In genomic region chrX:170674229-170674771, GRCm38 (mm10) we compare ENCODE assay signal across 8 mouse cellular contexts. TPM values are rescaled to one million over a fixed set of nuclear protein-coding genes. Genes with fewer than 3 reads are reported as not detected.
DNase-seq lines count a peak whose midpoint lies in the region; ATAC-seq and TF ChIP-seq lines count a peak whose summit lies in the region.

No protein-coding gene starts in this region.

- H3K4me1 ChIP-seq in forebrain, embryonic 15.5 days = no peaks in the 10 kb centered on the region
- no peaks in the 10 kb centered on the region for H3K4me1 ChIP-seq in midbrain, embryonic 13.5 days (replicated peaks)

- H3K27ac ChIP-seq in gastrocnemius, adult 2 months = no peak overlapping the region
- H3K27ac ChIP-seq in forebrain, embryonic 15.5 days (replicated peaks) = 0 out of 2 replicates have a peak overlapping the region, but pooled peaks have one; percentile 9
- H3K27ac ChIP-seq in midbrain, embryonic 13.5 days = no peak overlapping the region

- H3K9ac ChIP-seq in forebrain, embryonic 15.5 days (replicated peaks) = no peak overlapping the region
- H3K9ac ChIP-seq in midbrain, embryonic 13.5 days (replicated peaks) = no peak overlapping the region

- peak; percentile 59 for ATAC-seq in forebrain, embryonic 15.5 days (replicated peaks)
- peak; percentile 74 for ATAC-seq in midbrain, embryonic 13.5 days

- WGBS in forebrain, embryonic 15.5 days = 85% methylated on average over 27 of the region's 27 CpGs
- 84% methylated on average over 27 of the region's 27 CpGs for WGBS in midbrain, embryonic 13.5 days

- no peak for TF ChIP-seq CTCF in gastrocnemius, adult 2 months (IDR thresholded peaks at IDR 0.05)

- no peaks in the 10 kb centered on the region for H3K27me3 ChIP-seq in forebrain, embryonic 15.5 days
- no peaks in the 10 kb centered on the region for H3K27me3 ChIP-seq in midbrain, embryonic 13.5 days

- intact Hi-C loops in gastrocnemius, adult 2 months (cut with DNase I) = no loop called here

- peaks cover 31% of the 10 kb centered on the region for H3K9me3 ChIP-seq in forebrain, embryonic 15.5 days
- H3K9me3 ChIP-seq in midbrain, embryonic 13.5 days = peaks cover 50% of the 10 kb centered on the region

- no peak overlapping the region for H3K4me2 ChIP-seq in forebrain, embryonic 15.5 days (replicated peaks)
- H3K4me2 ChIP-seq in midbrain, embryonic 13.5 days (replicated peaks) = no peak overlapping the region

- peak overlapping the region; percentile 51 for H3K4me3 ChIP-seq in gastrocnemius, adult 2 months
- H3K4me3 ChIP-seq in forebrain, embryonic 15.5 days = peak overlapping the region; percentile 18
- peak overlapping the region; percentile 20 for H3K4me3 ChIP-seq in midbrain, embryonic 13.5 days (replicated peaks)

- peaks cover 30% of the 10 kb centered on the region for H3K36me3 ChIP-seq in forebrain, embryonic 15.5 days
- peaks cover 43% of the 10 kb centered on the region for H3K36me3 ChIP-seq in midbrain, embryonic 13.5 days

- DNase-seq in gastrocnemius, adult 2 months = peak; percentile 38
- no peak for DNase-seq in gastrocnemius, adult 18-20 months (ENCODE audit: low spot score)
- DNase-seq in thymus, postnatal 14 days = peak; percentile 40
- no peak for DNase-seq in thymus, postnatal 25 days
- peak; percentile 14 for DNase-seq in kidney, postnatal 14 days
- peak; percentile 30 for DNase-seq in urinary bladder, postnatal 25 days (ENCODE audit: low spot score)

RNA-seq across cellular contexts. Expression of gene Asmt, which starts 1.9 kb away (rescaled TPM):
- not detected for total RNA-seq in gastrocnemius, adult 2 months (2021)
- not detected for total RNA-seq in gastrocnemius, adult 18-20 months (2021)
- polyA plus RNA-seq in forebrain, embryonic 15.5 days (2015; fragmentation: Nextera tagmentation; extraction: Ambion mirVana) = not detected in 2 replicates
- not detected in 2 replicates for polyA plus RNA-seq in midbrain, embryonic 13.5 days (2015; fragmentation: Nextera tagmentation; extraction: Ambion mirVana)

Comparison
In these comparisons a context has a peak if more than half of its experiments do, and no peak if none do; other contexts are left out.
1. DNase-seq: peak in gastrocnemius, adult 2 months (single experiment), thymus, postnatal 14 days (single experiment), kidney, postnatal 14 days (single experiment) and urinary bladder, postnatal 25 days (single experiment); none in gastrocnemius, adult 18-20 months (single experiment) and thymus, postnatal 25 days (single experiment).
2. Peak in every context shown above with its lines, with median percentiles within 50 percentile points of each other: H3K4me3 ChIP-seq.